Mouse (Mus musculus) liver, embryonic 14.5 days (tissue): ENCODE results near the gene Ccdc114. TPM values are rescaled to one million over a fixed set of nuclear protein-coding genes. Genes with fewer than 3 reads are reported as not detected.
"Not testable (repeated sequence)": the region's sequence is repeated elsewhere in the genome, so short reads cannot be mapped to it uniquely, and the experiment has no call there.

ENCODE experiments used
- ATAC-seq: fragments of 200-750 bp; cut with Nextera tagmentation; 2 replicates; pipeline ENCODE4 v1.8.0; 2017; ENCODE audit warnings: moderate number of reproducible peaks, mild to moderate bottlenecking, moderate library complexity; ENCODE audit not compliant: insufficient read depth
- DNase-seq, 3 experiments: peaks; one replicate each; pipeline ENCODE4 v3.0.0-alpha.2; 2012 to 2013; ENCODE audit warnings: low read depth in 3 of 3, low spot score in 3 of 3
- H3K27ac ChIP-seq: fragments of 300-500 bp; sonication (generic); 2 replicates; pipeline ENCODE4 v1.5.1; 2014; ENCODE audit warnings: moderate library complexity, mild to moderate bottlenecking, control low read depth, inconsistent platforms
- H3K27me3 ChIP-seq: fragments of 300-500 bp; sonication (generic); 2 replicates; pipeline ENCODE4 v1.6.1; 2014; ENCODE audit warnings: mild to moderate bottlenecking, low read length, moderate library complexity; ENCODE audit not compliant: control insufficient read depth, insufficient read depth
- H3K36me3 ChIP-seq: fragments of 300-500 bp; sonication (generic); replicated peaks from 2 replicates; pipeline ENCODE4 v1.6.1; 2014; ENCODE audit warnings: low read depth; ENCODE audit not compliant: control insufficient read depth, insufficient read depth
- H3K4me1 ChIP-seq, 2 experiments: fragments of 200-500 bp in 1 of 2; fragments of 300-500 bp in 1 of 2; sonication (generic) in 1 of 2; replicated peaks; 2 replicates each; pipeline ENCODE4 v1.6.1; 2012 to 2014; ENCODE audit warnings: antibody characterized with exemption in 1 of 2, inconsistent platforms in 1 of 2, low read length in 1 of 2; ENCODE audit not compliant: control insufficient read depth in 2 of 2, insufficient read depth in 2 of 2
- H3K4me2 ChIP-seq: fragments of 300-500 bp; sonication (generic); 2 replicates; pipeline ENCODE4 v1.6.1; 2014; ENCODE audit warnings: low read depth, mild to moderate bottlenecking, control low read depth, moderate library complexity
- H3K4me3 ChIP-seq, 2 experiments: fragments of 200-500 bp in 1 of 2; fragments of 300-500 bp in 1 of 2; sonication (generic) in 1 of 2; 2 replicates each; pipeline ENCODE4 v1.5.1; 2012 to 2014; ENCODE audit warnings: low read depth in 2 of 2, low read length in 2 of 2, mild to moderate bottlenecking in 2 of 2, control low read depth in 1 of 2, inconsistent platforms in 1 of 2, moderate library complexity in 1 of 2; ENCODE audit not compliant: insufficient read depth in 1 of 2
- H3K9ac ChIP-seq: fragments of 300-500 bp; sonication (generic); replicated peaks from 2 replicates; pipeline ENCODE4 v1.6.1; 2014; ENCODE audit warnings: mild to moderate bottlenecking, control low read depth, moderate library complexity
- H3K9me3 ChIP-seq: fragments of 300-500 bp; sonication (generic); 2 replicates; pipeline ENCODE4 v1.6.1; 2016; ENCODE audit warnings: low read length, mixed read lengths; ENCODE audit not compliant: control insufficient read depth
- CTCF ChIP-seq: IDR thresholded peaks from 2 replicates; pipeline ENCODE4 v1.5.1; 2016; ENCODE audit warnings: antibody characterized with exemption, low read depth, control low read depth
- EP300 ChIP-seq: IDR thresholded peaks from 2 replicates; pipeline ENCODE4 v1.6.1; 2016; ENCODE audit warnings: antibody characterized with exemption, low read depth
- WGBS: fragments of 180-500 bp; shearing (Covaris S2); extraction: QIAGEN DNeasy Blood & Tissue Kit; methylation state at CpG from one replicate; pipeline ENCODE4 v1.1.7; 2014; ENCODE audit not compliant: insufficient replicate concordance; 5-methylcytosine and 5-hydroxymethylcytosine counted together
- polyA plus RNA-seq, 2 experiments: library from polyadenylated mRNA; depleted of rRNA in 1 of 2; stranded (reverse) in 1 of 2; unstranded in 1 of 2; fragments of >200 nt; fragmentation: Nextera tagmentation in 1 of 2; extraction: Ambion mirVana in 1 of 2; gene quantifications; 2 replicates each; pipeline versions ENCODE4 v1.2.1 to v1.2.3; 2012 to 2014

Gene Ccdc114
- 0.96 and 1.0 TPM in 2 replicates for polyA plus RNA-seq (2012; rRNA removed)
- polyA plus RNA-seq (2014; fragmentation: Nextera tagmentation; extraction: Ambion mirVana) = 0.82 and 1.2 TPM in 2 replicates

DNA sequence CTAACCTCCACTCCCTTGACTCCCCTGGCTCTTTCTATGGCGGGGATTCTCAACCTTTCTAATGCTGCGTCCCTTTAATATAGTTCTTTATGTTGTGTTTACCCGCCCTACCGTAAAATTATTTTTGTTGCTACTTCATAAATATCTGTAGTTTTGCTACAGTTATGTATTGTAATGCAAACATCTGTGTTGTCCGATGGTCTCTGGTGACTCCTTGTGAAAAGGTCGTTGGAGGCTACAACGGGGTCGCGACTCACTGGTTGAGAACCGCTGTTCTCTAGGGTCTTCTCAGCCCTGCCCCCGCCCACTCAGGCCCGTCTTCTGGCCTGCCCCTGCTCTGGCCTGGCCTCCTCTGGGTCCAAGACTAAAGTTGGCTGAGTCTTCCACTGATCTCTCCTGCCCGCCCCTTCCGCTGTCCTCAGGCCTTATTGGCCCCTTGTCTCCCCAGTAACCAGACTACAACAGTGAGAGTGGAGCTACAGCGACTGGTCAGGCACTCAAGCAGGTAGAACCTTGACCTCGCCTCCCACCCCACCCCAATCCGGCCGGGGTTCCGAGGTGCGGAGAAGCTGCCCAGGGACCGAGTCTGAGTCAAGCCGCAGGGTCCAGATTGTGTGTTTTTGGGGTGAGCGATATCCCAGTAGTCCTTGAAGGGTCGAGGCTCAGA, at the start of gene Ccdc114:
Gene Ccdc114 (plus strand): TSS at position 311 of the 667 bp plus-strand sequence.
- no peak for TF ChIP-seq EP300
- no peak for TF ChIP-seq CTCF
- H3K4me3 ChIP-seq = peak within 1 kb of the TSS; percentile 56 to 64
- peaks cover 22 to 39% of the 10 kb centered on the region in 2 experiments for H3K4me1 ChIP-seq
- WGBS = 2% methylated on average over 24 of the region's 24 CpGs
- H3K9ac ChIP-seq = peak within 1 kb of the TSS; percentile 66
- no peaks in the 10 kb centered on the region for H3K9me3 ChIP-seq
- DNase-seq (peak in 2 of 3 experiments; percentile 47 to 60), ATAC-seq (peak; percentile 65)
- H3K4me2 ChIP-seq = peak within 1 kb of the TSS; percentile 84
- H3K27ac ChIP-seq = peak within 1 kb of the TSS; percentile 76
- no peaks in the 10 kb centered on the region for H3K36me3 ChIP-seq
- no peaks in the 10 kb centered on the region for H3K27me3 ChIP-seq

DNA sequence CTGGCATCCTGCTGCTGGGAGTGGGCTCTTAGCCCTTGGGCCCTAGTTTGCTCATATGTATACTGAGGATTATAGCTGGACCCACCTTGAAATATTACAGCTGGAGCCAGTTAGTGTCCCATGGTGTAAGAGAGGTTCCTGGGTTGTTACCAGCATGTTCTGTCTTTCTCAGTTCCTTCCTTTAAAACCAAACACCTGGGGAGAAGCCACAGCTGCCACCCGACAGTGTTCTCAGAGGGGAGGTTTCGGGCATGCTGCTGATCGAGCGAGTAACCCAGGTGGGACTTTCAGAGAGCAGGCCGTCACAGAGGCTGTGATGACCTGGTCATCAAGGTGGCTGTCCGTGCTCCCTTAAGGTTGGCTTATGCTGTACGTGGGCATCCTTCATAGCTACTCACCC, 47.0 kb upstream of the Ccdc114 start:
- Histone ChIP-seq H3K9ac (no peak overlapping the region), H3K4me2 (no peak overlapping the region), H3K27me3 (peaks cover 3% of the 10 kb centered on the region), H3K36me3 (peaks cover 51% of the 10 kb centered on the region), H3K4me3 (no peak overlapping the region), H3K4me1 (peaks cover 0 to 8% of the 10 kb centered on the region in 2 experiments; a peak in 2 of 4 replicates), H3K27ac (no peak overlapping the region), H3K9me3 (no peaks in the 10 kb centered on the region)
- TF ChIP-seq CTCF = no peak
- TF ChIP-seq EP300 = no peak
- WGBS = 86% methylated on average over 7 of the region's 7 CpGs
- DNase-seq = no peak
- no peak for ATAC-seq

DNA sequence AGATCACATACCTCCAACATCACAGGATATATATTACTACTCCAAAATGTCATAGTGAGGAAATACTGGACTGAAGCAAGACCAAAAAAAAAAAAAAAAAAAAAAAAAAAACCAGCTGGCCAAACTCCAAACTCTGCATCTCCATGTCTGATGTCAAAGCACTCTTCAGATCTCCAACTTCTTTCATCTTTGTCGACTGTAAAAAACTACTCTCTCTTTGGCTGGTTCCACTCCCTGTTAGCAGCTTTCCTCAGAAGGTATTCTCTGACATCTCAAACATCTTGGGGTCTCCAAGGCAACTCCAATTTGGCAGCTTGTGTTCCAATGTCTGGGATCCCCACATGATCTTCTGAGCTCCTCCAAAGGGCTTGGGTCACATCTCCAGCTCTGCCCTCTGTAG, 45.6 kb upstream of the Ccdc114 start, which contains the start of gene Grin2d:
Gene Grin2d (minus strand): TSS at position 101 of the 400 bp plus-strand sequence.
- not testable (repeated sequence) for H3K4me1 ChIP-seq, H3K4me2 ChIP-seq, H3K9me3 ChIP-seq, DNase-seq, H3K27ac ChIP-seq, H3K27me3 ChIP-seq, ATAC-seq, H3K4me3 ChIP-seq, H3K9ac ChIP-seq
- WGBS = 70% methylated on average over 1 of the region's 1 CpGs
- H3K36me3 ChIP-seq = peaks cover 61% of the 10 kb centered on the region

DNA sequence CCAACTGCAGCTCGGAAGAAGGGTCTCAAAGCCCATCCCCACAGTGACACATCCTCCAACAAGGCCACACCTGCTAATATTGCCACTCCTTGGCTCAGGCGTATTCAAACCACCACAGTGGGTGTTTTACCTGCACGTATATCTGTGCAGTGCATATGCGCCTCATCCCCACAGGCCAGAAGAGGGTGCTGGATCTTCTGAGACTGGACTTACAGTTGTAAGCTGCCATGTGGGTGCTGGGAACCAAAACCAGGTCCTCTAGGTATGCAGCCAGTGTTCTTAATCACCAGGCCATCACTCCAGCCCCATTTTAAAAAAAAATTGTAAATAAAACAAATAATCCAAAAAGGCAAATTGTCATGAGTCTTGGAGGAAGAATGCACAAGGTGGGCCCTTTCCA, 43.3 kb upstream of the Ccdc114 start:
- no peak for DNase-seq
- no peak overlapping the region for H3K9ac ChIP-seq
- TF ChIP-seq CTCF = no peak
- no peak for TF ChIP-seq EP300
- H3K27me3 ChIP-seq = no peaks in the 10 kb centered on the region
- no peaks in the 10 kb centered on the region for H3K9me3 ChIP-seq
- no peaks in the 10 kb centered on the region for H3K4me1 ChIP-seq
- no peak overlapping the region for H3K4me3 ChIP-seq
- peaks cover 64% of the 10 kb centered on the region for H3K36me3 ChIP-seq
- 77% methylated on average over 4 of the region's 4 CpGs for WGBS
- H3K27ac ChIP-seq = no peak overlapping the region
- no peak for ATAC-seq
- H3K4me2 ChIP-seq = no peak overlapping the region

DNA sequence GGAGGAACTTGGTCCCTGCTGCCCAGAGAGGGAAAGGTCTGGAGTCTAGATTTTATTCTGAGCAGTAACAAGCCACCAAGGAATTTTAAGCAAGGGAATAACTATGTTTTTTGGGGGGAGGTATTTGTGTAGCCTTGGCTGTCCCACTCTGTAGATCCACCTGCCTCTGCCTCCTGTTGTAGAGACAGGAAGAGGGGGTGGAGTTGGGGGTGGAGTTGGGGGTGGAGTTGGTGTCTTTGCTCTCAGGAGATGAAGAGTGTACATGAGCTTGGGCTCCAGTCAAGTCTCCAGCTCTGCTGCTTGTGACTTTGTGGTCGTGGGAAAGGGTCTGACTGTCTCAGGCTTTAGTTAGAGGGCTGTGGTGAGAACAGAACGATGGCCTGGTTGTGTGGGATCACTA, 42.9 kb upstream of the Ccdc114 start:
- Histone ChIP-seq H3K4me3 (no peak overlapping the region), H3K9me3 (no peaks in the 10 kb centered on the region), H3K4me1 (no peaks in the 10 kb centered on the region), H3K9ac (no peak overlapping the region), H3K4me2 (no peak overlapping the region), H3K27me3 (no peaks in the 10 kb centered on the region), H3K36me3 (peaks cover 61% of the 10 kb centered on the region), H3K27ac (no peak overlapping the region)
- TF ChIP-seq CTCF (no peak), EP300 (no peak)
- 70% methylated on average over 2 of the region's 2 CpGs for WGBS
- DNase-seq (no peak), ATAC-seq (no peak)
